Mouse (Mus musculus) urinary bladder, postnatal 36 days (tissue): Measurements from ENCODE around the gene Man1a.

Source experiments
- DNase-seq, 2 experiments: peaks; one replicate each; pipeline ENCODE4 v3.0.0; 2022; ENCODE audit warnings: low spot score in 2 of 2, mixed read lengths in 1 of 2

Man1a gene

DNA sequence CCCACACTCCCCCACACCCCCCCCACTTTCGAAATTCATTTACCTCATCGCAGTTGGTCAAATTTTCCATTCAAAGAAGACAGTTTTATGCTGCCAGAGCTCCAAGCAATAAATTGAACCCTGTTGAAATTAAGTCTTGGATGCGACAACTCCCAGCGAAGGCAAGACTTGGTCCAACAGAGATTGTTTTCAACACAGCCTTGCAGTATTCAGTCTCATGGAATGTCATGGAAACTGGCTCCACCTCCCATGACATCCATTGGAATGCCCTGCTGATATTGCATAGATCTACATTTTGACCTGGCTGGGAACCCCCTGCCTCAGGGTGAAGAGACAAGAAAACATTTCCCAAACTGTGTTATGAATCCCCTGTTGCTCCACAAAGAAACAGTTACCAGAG is at the start of gene Man1a:
TSS of gene Man1a (minus strand) at position 190 of the 400 bp plus-strand sequence.
- peak; percentile 29 to 32 for DNase-seq

DNA sequence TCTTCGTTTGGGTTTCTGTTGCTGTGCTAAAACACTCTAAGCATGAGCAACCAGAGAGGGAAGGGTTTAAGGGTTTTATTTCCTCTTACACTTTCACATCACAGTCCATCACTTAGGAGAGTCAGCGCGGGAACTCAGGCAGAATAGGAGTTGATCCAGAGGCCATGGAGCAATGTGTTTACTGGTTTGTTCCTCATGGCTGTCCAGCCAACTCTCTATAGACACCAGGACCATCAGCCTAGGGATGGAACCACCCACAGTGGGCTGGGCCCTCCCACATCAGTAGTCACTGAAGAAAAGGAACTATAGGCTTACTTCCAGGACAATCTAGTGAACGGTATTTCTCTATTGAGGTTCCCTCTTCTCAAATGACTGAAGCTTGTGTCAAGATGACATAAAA is 45.4 kb upstream of the Man1a start:
- DNase-seq, result no peak

DNA sequence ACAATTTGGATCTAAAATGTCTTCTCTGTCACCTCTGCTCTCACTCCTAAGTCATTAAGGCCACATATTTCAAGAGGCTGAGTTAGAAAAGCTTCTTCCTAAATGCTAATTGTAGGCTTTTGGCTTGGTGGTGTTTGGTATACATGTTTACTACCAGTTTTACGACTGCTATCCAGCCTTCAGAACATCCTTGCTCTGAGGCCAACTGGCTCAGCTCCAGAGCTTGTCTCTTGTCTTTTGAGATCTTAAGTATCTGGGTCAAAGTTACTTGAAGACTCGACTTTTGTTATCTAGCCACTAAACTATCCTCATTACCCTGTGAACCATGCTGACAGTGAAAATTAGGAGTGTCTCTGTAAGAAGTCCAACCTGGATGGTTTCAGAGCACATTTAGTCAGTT is 44.0 kb upstream of the Man1a start:
- DNase-seq, result peak in 1 of 2 experiments; percentile 27

DNA sequence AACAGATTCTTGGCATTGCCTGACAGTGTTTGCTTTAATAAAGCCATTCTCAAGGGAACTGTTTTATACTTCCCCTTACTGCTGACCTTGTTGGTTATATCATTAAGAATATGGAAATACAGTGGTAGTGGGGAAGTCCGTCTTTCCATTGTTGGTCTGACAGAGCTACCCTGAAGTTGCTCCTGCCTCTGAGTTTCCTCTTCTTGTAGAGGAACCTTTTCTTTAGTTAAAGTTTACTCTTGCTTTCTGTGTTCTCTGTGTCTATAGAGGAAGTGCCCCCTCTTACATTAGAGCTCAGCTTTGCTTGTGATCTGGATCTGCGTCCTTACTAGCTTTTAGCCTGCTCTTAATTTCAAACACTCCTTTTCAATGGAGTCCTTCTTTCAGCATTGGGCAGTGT is 42.9 kb upstream of the Man1a start:
- DNase-seq, result no peak

DNA sequence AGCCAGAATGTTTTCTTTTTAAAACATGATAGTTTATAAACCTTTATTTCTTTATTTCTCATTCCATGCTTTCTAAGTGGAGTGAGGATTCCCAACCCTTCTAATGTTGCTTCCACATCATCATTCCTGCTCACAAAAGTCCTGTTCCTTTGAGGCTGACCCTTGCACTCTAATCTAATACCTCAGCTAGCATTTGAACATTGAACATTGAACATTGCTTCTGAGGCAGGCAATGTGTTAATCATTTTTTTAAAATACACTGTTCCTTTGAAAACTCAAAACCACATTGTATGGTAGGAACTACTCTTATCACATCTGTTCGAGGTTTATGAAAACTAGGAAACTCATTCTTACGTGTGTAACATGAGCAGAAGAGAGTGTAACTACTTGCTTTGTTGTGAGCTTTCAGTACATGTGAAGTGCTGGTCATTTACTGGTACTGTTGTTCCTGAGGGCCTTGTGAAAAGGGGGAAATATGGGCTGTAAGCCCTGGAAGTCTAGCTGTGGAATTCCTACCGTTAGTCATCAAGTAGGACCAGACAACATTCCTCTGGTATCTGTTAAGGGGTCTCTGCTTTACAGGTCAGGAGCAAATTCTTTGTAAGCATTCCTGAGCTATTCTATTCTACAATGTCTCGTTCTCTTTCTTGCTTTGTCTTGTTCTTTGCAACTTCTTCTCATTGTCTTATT is 42.0 kb upstream of the Man1a start:
- DNase-seq, result no peak

DNA sequence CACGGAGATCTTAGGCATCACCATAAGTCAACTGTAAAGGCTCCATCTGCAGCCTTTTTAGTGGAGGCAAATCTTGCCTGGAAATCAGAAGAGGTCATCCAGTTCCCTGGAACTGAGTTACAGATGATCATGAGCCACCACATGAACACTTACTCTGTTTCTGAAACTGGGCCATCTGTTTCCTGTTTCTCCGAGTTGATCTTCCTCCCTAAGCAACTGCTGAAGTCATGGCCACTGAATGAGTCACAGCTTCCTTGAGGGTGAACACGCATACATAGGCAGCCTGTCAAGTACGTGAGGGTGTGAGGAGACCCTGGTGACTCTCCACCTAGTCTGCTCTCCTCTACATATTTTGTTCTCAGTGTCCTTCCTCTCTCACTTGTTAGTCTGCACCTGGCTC is 41.4 kb upstream of the Man1a start:
- peak; percentile 10 to 15 for DNase-seq

DNA sequence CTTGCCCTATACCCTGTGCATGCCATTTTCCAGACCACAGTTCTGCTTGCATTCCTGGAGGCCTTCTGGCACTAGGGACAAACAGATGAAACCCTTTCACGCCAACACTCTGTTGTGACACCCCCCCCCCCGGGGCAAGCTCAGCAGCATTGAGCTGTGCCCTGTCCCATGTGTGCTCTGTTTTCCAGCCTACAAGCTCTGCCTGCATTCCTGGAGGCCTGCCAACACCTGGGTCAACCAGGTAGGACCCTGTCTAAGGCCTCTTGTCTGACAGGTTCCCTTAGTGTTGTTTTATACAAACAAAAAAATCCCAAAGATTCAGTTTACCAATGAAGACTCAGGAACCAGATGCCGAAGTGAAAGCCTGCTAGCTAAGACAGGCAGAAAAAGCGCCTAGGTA is 27.3 kb upstream of the Man1a start:
- peak in 1 of 2 experiments; percentile 8 for DNase-seq

DNA sequence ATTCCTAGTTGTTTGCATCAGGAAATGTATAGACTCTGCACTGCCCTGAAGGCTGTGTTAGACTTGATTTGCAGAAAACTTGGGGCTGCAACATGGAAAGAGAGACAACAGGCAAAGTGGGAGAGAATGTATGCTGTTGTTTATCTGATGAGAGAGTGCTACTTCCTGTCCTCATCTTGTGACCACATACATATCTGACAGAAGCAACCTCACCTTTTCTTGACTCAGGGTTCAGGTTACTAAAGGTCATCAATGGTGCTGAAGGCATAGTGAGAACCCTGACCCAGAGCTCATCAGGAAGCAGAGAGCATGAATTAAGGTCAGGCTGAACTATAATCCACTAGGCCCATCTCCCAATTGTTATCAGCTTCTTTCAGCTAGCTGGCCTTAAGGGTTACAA is 15.7 kb upstream of the Man1a start:
- DNase-seq, result no peak

DNA sequence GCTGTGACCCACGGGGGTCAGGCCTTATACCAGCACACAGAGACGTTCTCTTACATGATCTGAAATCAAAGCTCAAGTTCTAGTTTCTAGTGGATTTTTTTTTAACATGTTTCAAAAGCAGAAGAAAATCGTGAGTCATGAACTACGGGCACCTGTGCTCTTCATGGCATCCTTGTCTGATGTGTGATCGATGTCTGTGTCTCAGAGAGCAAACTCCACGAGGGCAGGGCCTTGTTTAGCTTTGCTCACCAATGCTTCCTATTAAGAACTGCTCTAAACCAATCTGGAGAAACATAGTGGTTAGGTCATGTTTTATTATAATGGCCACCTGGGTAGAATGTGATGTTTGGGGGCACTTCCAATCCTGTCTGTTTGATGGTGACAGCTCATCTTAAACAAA is 13.5 kb upstream of the Man1a start:
- no peak for DNase-seq

DNA sequence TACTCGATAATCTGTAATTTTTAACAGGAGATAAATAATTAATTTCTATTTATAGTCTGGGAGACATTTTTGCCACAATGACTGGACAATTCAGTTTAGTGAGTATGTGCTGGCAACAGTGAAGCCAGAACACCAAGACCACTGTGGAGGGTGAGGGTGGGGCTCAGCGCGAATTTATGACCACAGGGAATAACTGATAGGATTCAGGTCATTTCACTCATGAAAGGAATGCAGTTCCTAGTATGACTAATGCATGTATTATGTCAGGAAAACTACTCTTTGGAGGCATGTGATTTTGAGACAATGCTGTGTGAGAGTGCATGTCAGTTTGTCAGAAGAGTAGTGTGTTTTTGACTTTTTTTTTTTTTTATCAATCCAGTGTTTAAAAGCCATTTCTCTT is 10.9 kb upstream of the Man1a start:
- DNase-seq, result no peak

DNA sequence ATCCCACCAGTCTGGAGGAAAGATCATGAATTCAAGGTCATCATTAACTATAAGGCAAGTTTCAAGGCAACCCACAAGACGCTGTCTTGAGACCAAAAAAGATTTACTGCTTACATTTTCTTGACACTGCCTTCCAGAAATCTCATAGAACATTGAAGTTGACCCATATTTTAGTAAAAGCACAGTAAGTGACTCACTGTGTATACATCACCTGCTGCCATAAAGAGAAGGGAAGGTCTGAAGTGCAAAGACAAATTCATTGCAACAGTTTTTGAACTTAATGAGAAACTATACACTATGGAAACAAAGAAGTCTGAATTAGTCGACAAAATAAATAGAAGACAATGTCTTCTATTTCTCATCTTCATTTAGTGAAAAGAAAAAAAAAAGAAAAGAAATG is 8.7 kb upstream of the Man1a start:
- no peak for DNase-seq

DNA sequence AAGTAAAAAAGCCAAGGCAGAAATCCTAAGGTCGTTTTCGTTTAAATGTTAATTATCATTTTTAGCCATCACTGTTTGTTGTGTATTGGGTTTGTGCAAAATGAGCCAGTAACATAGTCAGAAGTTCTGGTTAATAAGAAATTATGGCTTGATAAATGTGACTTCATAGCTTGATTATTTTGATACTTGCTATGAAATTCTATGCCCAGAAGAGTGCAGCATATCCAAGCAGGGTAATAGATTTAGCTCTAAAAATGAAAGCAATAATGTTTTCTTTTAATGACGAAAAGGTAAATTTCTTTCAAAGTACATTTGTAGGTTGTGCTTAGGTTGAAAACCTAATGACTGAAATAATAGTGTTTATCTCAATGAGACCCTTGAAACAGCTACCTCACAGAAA is 596 bp upstream of the Man1a start:
- DNase-seq, result no peak

DNA sequence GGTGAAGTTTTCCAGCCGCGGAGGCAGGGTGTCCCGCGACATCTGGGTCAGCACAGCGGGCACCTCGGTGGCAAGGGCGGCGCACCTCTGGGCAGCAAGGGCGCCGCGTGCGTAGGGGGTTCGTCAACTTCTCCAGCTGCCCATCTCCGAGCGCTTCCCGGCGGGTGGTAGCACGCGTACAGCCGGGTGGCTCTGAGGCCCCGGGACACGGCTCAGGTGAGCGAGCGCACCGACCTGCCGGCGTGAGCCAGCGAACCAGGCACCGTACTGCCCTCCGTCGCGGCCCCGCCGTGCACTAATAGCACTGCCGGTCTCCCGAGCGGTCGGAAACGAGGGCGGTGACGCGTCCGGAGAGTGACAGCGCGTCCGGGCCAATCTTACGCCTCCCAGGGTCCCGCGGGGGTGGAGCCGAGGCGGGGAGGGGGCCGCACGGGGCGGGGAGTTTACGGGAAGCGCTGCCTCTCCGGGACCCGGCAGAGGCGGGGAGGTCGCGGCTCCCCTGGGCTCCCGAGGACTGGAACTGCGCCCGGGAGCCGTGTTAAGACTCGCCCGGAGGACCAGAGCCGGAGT is 883 bp downstream of the Man1a start:
- DNase-seq, result peak; percentile 99

DNA sequence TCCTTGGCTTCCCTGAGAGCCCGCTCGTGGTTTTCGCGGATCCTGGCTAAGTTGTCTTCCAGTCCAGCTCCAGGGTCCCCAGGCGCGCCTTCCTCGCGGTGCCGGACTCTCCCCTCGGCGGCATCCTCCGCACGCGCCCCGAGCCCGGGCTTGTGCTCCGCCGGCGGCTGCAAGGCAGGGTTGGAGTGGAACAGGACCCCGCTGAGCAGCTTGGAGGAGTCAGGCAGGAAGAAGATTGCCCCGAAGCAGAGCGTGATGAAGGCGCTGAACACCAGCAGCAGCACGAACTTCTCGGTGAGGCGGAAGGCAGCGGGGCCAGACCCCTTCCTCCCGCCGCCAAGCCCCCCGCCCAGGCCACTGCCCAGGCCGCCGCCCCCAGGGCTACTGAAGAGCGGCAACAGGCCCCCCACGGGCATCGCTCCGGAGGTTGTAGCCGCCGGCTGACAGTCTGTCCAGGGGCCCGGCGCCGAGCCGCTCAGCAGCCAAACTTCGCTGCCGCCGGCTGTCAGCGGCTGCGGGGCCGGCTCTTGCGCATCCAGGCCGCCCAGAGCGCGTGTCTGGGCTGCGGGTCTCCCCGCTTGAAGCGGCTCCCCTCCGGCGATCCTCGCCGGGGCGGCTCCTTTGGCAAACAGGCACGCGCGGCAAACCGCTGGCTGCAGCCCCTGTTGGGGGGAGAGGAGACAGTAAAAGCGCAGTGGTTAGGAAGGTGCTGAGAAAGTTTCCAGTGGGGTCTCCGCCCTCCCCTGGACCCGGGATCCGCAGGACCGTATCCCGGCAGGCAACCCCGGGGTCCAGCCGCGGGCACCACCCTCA is 1.6 kb downstream of the Man1a start:
- peak; percentile 29 to 32 for DNase-seq

DNA sequence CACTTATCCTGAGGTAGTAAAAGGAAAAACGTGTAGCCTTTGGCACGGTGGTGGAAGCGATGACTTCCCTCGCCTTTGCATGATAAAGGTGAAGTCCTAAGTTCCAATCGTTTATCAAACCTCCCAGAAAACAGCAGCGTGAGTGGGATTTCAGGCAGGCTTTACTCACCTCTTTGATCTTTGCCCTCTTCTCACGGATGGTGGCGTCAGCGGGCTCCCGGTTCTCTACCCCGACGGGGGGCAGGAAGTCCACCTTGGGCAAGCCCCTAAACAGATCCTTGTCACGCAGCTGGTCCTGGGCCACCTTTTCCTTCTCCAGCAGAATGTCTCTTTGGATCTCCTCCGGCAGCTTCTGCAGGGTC is 2.2 kb downstream of the Man1a start:
- DNase-seq, result peak in 1 of 2 experiments; percentile 27

DNA sequence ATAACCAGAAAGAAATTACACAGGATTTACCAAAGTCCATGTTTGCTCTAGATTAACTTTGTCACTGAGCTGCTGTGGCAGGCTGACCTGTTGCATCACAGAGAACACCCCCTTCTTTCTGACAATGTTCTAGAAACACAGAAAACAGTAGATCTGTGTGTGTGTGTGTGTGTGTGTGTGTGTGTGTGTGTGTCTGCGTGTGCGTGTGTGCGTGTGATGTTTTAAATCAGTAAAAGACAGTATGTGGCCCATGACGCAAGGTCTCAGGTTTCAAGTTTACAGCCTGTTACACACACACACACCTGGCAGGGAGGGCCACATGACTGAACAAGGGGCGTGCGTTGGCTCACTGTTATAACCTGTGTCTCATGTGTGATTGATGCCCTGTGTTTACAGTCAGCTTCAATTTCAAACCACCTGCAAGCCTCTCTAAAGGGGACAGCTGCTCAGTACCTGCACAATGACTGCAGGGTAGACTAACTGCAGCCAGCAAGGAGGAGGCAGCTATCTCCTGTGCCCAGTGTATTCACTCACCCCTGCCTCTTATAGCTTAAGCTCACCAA is 2.7 kb downstream of the Man1a start:
- peak in 1 of 2 experiments; percentile 17 for DNase-seq

DNA sequence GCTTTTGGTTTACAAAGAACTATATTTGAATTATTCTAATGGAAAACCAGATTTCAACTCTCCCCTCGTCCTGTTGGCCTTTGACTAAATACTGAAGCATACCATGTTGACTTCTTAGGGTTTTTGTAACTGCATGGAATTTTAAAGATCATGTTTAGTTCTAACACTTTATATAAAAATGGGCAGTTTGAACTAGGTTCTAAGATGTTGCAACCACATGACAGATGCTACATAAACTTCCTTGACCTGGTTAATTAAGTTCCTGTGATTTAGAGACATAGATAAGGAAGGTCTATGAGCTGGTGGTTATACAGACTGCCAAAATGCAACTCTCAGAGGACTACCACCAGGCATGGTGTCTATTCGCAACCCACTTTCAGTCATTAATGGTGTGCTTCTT is 4.1 kb downstream of the Man1a start:
- DNase-seq, result no peak

DNA sequence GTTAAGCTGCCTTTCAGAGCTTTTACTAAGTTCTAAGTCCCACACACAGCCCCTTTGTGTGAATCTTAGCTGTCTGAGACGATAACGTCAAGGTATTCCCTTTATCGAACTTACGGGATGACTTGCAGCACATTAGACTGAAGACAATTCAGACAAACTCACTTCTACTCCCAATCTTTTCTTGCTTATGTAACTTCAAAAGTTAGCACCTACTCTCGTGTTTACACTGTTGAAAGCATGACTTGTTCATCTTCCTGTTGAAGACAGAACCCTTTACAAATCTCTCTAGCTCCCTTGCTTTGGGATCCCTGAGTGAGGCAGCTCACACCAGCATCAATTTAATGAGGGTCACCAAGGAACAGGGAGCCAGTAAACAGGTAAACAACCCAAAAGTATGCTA is 5.9 kb downstream of the Man1a start:
- DNase-seq, result no peak

DNA sequence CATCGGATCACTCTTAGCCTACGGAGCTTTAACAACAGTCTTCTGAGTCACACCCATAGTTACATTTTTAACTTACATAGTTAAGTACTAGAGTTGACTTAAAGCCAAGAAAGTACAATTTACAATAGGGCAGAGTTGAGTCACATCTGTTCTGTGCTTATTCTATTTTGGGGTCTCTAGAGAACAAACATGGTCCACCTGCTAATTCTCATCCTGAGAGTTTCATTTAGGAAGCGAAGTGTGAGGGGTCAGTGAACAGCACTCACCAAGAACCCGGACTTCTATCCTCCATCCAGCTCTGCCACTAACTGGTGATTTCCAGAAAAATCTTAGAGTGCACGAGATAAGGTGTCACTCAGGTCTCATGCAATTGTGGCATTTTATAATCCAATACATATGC is 7.0 kb downstream of the Man1a start:
- no peak for DNase-seq

DNA sequence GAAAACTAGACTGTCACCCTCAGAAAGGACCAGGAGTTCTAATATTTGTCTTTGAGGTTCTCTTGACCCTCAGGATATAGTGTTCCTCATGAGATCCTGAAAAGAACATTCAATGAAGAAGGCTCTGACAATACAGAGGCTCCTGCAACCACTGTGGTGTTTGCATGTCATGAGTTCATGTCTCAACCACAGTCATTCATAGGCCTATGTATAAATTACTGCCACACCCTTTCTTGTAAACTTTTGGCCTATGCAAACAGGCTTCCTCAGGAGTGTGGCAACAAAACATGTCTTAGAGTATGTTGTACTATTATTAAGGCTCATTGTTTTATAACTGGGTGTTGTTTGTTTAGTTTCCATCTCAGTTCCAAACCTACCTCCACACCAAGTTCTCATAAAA is 9.7 kb downstream of the Man1a start:
- DNase-seq, result no peak

DNA sequence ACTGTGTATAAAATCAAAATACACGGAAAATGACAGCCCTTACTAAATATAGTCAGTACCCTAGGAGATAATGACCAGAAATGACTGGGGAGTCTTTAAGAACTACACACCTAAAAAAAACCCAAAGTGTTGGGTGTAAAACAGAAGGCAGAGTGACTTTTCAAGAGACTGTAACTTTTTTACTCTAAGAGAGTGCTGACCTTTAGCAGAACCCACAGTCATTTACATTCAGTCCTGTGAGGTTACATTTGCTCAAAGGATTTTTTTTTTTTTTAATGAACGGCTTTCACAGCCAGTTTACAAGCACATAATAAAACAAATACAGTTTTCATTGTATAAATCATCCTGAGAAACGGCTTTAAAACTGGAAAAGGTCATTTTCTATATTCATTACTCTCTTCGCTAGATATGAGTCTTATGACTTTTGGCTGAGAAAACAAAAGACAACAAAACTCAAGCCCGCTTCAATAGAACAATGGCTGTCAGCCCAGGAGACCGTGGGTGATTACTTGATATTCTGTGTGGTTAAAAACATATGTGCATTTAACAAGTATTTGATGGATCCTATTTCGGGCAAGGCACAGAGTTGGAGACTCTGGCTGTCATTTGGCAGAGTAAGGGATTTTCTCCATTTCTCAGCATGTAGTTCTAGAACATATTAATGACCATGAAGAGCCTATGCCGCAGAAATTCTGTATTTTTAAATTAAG is 12.7 kb downstream of the Man1a start:
- no peak for DNase-seq

DNA sequence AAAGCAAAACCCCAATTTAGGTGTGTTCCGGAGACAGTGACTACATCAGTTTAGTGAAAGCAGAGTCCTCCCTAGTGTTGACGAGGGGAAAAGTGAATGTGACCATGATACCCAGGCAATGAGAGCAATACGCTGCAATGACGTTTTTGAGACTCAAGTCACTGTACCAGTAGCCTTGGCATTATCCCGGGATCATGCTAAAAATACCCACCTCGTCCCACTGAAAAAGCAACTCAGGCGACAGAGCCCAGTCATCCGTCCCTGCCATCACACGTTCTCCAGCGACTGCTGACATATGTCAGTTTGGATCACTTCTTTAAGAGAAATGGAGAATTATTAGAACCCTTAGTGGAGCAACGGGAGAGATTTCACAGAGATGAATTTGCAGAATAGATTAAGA is 13.6 kb downstream of the Man1a start:
- no peak for DNase-seq
